Mouse (Mus musculus): Measurements from ENCODE around the gene Nxph4. TPM values are rescaled to one million over a fixed set of nuclear protein-coding genes. Genes with fewer than 3 reads are reported as not detected.

The Nxph4 gene
- polyA plus RNA-seq, 1 experiment from 2014 or later: 6.1 TPM

DNA sequence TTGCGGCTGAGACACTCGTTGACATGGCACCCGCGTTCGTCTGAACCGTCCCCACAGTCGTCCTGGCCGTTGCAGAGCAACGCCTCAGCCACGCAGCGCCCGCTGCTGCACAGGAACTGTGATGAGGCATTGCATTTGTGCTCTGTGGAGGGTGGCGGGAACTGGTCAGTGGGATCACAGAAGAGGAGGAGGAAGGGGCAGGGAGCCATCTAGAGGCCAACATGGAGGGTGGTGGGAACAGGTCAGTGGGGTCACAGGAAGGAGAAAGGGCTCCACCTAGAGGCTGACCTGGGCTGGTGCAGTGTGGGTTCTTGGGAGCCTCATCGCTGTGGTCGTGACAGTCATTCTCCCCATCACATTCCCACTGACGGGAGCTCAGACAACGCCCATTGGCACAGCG is 21.3 kb upstream of the Nxph4 start:
- H3K4me3 ChIP-seq (ENCODE audit: low read depth, low read length): no peak overlapping the region
- no peak for ATAC-seq (ENCODE audit: low read depth)

DNA sequence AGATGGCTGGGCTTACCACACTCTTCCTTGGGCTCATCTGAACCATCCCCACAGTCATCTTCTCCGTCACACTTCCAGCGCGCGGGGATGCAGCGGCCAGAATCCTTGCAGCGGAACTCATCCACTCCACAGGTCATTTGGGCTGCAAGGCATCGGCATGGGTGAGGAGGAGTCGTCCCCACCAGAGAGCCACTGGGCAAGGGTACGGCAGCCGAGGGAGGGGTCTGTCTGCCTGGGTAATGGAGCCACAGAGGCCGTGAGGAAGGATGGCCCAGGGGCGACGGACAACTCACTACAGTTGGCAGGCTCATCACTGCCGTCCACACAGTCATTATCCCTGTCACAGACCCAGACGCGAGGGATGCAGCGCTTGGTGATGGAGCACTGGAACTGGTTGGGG is 15.5 kb upstream of the Nxph4 start:
- ATAC-seq (ENCODE audit: low read depth): no peak
- Histone ChIP-seq H3K36me3 (ENCODE audit: control insufficient read depth, insufficient read depth, low read length) (peaks cover 100% of the 10 kb centered on the region), H3K9ac (ENCODE audit: low read depth, low read length) (no peak overlapping the region), H3K27ac (replicated peaks; ENCODE audit: low read depth, low read length) (no peak overlapping the region), H3K4me1 (ENCODE audit: control insufficient read depth, insufficient read depth, low read length) (no peaks in the 10 kb centered on the region), H3K4me2 (ENCODE audit: low read depth, low read length) (no peak overlapping the region), H3K9me3 (ENCODE audit: control insufficient read depth, low read length) (no peaks in the 10 kb centered on the region), H3K27me3 (replicated peaks; ENCODE audit: control insufficient read depth, insufficient read depth, low read length) (no peaks in the 10 kb centered on the region), H3K4me3 (ENCODE audit: low read depth, low read length) (no peak overlapping the region)
- 88% methylated on average over 17 of the region's 17 CpGs for WGBS
- DNase-seq (ENCODE audit: low spot score): no peak

More for the DNA sequence above, 21.3 kb upstream of the Nxph4 start:
- no peak for DNase-seq (ENCODE audit: low spot score)
- H3K27me3 ChIP-seq (replicated peaks; ENCODE audit: control insufficient read depth, insufficient read depth, low read length): no peaks in the 10 kb centered on the region
- H3K4me1 ChIP-seq (ENCODE audit: control insufficient read depth, insufficient read depth, low read length): no peaks in the 10 kb centered on the region
- no peak overlapping the region for H3K27ac ChIP-seq (replicated peaks; ENCODE audit: low read depth, low read length)
- peaks cover 100% of the 10 kb centered on the region for H3K36me3 ChIP-seq (ENCODE audit: control insufficient read depth, insufficient read depth, low read length)
- no peak overlapping the region for H3K4me2 ChIP-seq (ENCODE audit: low read depth, low read length)
- WGBS: 78% methylated on average over 18 of the region's 18 CpGs
- H3K9me3 ChIP-seq (ENCODE audit: control insufficient read depth, low read length): no peaks in the 10 kb centered on the region
- H3K9ac ChIP-seq (ENCODE audit: low read depth, low read length): no peak overlapping the region

DNA sequence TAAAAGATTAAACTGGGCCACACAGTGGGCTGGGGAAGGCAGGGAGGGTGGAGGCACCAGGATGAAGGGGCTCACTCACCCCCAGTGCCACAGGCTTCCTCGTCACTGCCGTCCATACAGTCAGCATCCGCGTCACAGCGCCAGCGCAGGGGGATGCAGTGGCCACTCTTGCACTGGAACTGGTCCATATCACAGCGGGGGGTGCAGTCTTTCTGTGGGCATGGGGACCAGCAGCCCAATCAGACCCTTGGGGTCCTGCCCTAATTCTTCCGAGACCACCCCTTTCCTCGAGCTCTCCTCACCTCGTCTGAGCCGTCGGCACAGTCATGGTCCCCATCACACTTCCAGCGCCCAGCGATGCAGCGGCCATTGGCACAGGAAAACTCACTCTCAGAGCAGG is 13.9 kb upstream of the Nxph4 start:
- WGBS: 95% methylated on average over 15 of the region's 15 CpGs
- ATAC-seq (ENCODE audit: low read depth) (no peak), DNase-seq (ENCODE audit: low spot score) (no peak)
- Histone ChIP-seq H3K36me3 (ENCODE audit: control insufficient read depth, insufficient read depth, low read length) (peaks cover 100% of the 10 kb centered on the region), H3K27ac (replicated peaks; ENCODE audit: low read depth, low read length) (no peak overlapping the region), H3K4me2 (ENCODE audit: low read depth, low read length) (no peak overlapping the region), H3K27me3 (replicated peaks; ENCODE audit: control insufficient read depth, insufficient read depth, low read length) (no peaks in the 10 kb centered on the region), H3K4me3 (ENCODE audit: low read depth, low read length) (no peak overlapping the region), H3K9me3 (ENCODE audit: control insufficient read depth, low read length) (no peaks in the 10 kb centered on the region), H3K4me1 (ENCODE audit: control insufficient read depth, insufficient read depth, low read length) (no peaks in the 10 kb centered on the region), H3K9ac (ENCODE audit: low read depth, low read length) (no peak overlapping the region)

DNA sequence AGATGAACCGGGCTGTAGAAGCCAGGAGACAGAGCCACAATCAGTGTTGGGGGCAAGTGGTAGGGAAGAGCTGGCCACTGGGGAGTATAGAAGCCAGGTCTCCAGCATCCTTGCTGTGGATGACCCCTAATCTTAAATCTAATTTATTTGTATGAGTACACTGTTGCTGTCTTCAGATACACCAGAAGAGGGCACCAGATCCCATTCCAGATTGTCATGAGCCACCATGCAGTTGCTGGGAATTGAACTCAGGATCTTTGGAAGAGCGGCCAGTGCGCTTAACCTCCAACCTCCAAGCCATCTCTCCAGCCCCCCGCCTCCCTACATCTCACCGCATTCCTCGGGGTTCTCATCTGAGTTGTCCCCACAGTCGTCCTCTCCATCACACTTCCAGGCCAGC is 12.1 kb upstream of the Nxph4 start:
- no peak overlapping the region for H3K4me3 ChIP-seq (ENCODE audit: low read depth, low read length)
- peaks cover 100% of the 10 kb centered on the region for H3K36me3 ChIP-seq (ENCODE audit: control insufficient read depth, insufficient read depth, low read length)
- ATAC-seq (ENCODE audit: low read depth): no peak
- DNase-seq (ENCODE audit: low spot score): no peak
- H3K27me3 ChIP-seq (replicated peaks; ENCODE audit: control insufficient read depth, insufficient read depth, low read length): no peaks in the 10 kb centered on the region
- H3K9ac ChIP-seq (ENCODE audit: low read depth, low read length): no peak overlapping the region
- H3K4me1 ChIP-seq (ENCODE audit: control insufficient read depth, insufficient read depth, low read length): no peaks in the 10 kb centered on the region
- no peak overlapping the region for H3K4me2 ChIP-seq (ENCODE audit: low read depth, low read length)
- no peaks in the 10 kb centered on the region for H3K9me3 ChIP-seq (ENCODE audit: control insufficient read depth, low read length)
- WGBS: 89% methylated on average over 7 of the region's 7 CpGs
- no peak overlapping the region for H3K27ac ChIP-seq (replicated peaks; ENCODE audit: low read depth, low read length)

DNA sequence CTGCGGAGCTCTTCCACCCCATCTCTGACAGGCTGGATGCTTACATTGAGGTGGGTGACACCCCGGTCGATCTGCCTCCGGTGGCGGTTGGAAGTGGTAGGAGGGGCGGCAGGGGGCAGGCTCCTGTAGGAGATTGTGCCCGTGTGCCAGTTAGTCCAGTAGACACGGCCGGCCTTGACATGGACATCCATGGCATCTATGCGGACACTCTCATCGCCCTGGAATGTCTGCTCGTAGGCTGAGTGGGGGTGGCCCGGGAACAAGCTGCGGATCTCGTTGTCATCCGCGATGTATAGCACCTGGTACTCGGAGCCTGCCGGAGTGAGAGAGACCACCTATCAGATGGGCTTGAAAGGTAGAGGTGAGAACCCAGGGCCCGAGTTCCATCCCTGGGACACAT is 10.0 kb upstream of the Nxph4 start:
- Histone ChIP-seq H3K27ac (replicated peaks; ENCODE audit: low read depth, low read length) (no peak overlapping the region), H3K9me3 (ENCODE audit: control insufficient read depth, low read length) (no peaks in the 10 kb centered on the region), H3K4me2 (ENCODE audit: low read depth, low read length) (no peak overlapping the region), H3K27me3 (replicated peaks; ENCODE audit: control insufficient read depth, insufficient read depth, low read length) (no peaks in the 10 kb centered on the region), H3K9ac (ENCODE audit: low read depth, low read length) (no peak overlapping the region), H3K4me3 (ENCODE audit: low read depth, low read length) (no peak overlapping the region), H3K4me1 (ENCODE audit: control insufficient read depth, insufficient read depth, low read length) (no peaks in the 10 kb centered on the region), H3K36me3 (ENCODE audit: control insufficient read depth, insufficient read depth, low read length) (peaks cover 100% of the 10 kb centered on the region)
- ATAC-seq (ENCODE audit: low read depth): no peak
- DNase-seq (ENCODE audit: low spot score): no peak
- WGBS: 94% methylated on average over 20 of the region's 20 CpGs

DNA sequence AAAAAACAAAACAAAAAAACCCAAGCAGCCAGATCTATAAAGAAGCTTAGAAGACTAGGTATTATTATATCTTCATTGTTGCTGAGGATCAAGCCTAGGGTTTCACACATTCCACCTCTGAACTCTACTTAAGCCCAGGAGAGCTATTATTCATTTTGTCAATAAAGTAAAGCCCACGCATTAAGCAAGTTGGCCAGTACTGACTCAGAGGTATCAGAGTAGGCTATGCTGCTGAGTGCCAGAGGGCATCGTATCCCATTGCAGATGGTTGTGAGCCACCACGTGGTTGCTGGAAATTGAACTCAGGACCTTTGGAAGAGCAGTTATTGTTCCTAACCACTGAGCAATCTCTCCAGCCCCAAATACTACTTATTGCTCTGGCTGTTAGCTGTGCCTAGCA is 9.6 kb upstream of the Nxph4 start:
- Histone ChIP-seq H3K9ac (ENCODE audit: low read depth, low read length) (no peak overlapping the region), H3K27me3 (replicated peaks; ENCODE audit: control insufficient read depth, insufficient read depth, low read length) (no peaks in the 10 kb centered on the region), H3K4me1 (ENCODE audit: control insufficient read depth, insufficient read depth, low read length) (no peaks in the 10 kb centered on the region), H3K36me3 (ENCODE audit: control insufficient read depth, insufficient read depth, low read length) (peaks cover 100% of the 10 kb centered on the region), H3K4me2 (ENCODE audit: low read depth, low read length) (no peak overlapping the region), H3K4me3 (ENCODE audit: low read depth, low read length) (no peak overlapping the region), H3K27ac (replicated peaks; ENCODE audit: low read depth, low read length) (no peak overlapping the region), H3K9me3 (ENCODE audit: control insufficient read depth, low read length) (no peaks in the 10 kb centered on the region)
- ATAC-seq (ENCODE audit: low read depth) (no peak), DNase-seq (ENCODE audit: low spot score) (no peak)
- 74% methylated on average over 3 of the region's 3 CpGs for WGBS

DNA sequence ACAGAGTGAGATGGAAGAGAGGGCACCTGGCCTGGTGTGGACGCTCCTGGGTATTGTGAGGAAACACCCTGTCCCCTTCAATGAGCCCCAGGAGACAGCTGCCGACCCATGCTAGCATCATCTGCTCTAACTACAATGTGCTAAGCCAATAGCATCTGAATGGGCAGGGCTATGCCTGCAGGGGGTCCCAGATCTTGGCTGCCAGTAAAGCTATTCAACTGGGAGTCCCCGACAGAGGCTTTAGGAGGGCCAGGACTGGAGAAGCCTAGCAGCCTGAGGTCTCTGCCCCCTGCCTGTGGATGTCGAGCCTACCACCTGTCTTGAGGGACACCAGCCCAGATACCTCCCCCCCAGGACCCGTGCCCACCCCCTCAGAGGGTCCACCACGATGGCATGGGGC is 8.4 kb upstream of the Nxph4 start:
- no peak for DNase-seq (ENCODE audit: low spot score)
- H3K4me1 ChIP-seq (ENCODE audit: control insufficient read depth, insufficient read depth, low read length): no peaks in the 10 kb centered on the region
- ATAC-seq (ENCODE audit: low read depth): no peak
- H3K27ac ChIP-seq (replicated peaks; ENCODE audit: low read depth, low read length): no peak overlapping the region
- no peak overlapping the region for H3K4me2 ChIP-seq (ENCODE audit: low read depth, low read length)
- 52% methylated on average over 5 of the region's 6 CpGs for WGBS
- H3K27me3 ChIP-seq (replicated peaks; ENCODE audit: control insufficient read depth, insufficient read depth, low read length): no peaks in the 10 kb centered on the region
- H3K9me3 ChIP-seq (ENCODE audit: control insufficient read depth, low read length): no peaks in the 10 kb centered on the region
- H3K36me3 ChIP-seq (ENCODE audit: control insufficient read depth, insufficient read depth, low read length): peaks cover 96% of the 10 kb centered on the region
- H3K9ac ChIP-seq (ENCODE audit: low read depth, low read length): no peak overlapping the region
- H3K4me3 ChIP-seq (ENCODE audit: low read depth, low read length): no peak overlapping the region

DNA sequence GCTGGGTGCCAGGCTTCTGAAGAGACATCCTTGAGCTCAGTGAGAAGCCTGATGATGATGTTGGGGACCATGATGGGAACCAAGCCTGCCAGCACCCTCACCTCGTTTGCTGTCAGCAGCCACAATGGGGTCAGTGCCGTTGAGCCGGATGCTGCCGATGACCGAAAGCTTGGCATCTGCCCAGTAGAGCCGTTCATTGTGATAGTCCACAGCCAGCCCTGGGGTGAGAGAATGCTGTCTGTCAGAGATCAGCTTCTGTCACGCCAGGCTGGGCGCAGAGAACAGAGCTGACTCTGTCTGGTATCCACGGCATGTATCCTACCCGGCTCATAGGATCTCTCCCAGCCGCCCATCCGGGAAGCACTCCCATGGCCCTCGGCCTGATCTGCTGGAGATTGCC is 7.7 kb upstream of the Nxph4 start:
- no peak overlapping the region for H3K9ac ChIP-seq (ENCODE audit: low read depth, low read length)
- H3K27ac ChIP-seq (replicated peaks; ENCODE audit: low read depth, low read length): no peak overlapping the region
- WGBS: 75% methylated on average over 13 of the region's 13 CpGs
- DNase-seq (ENCODE audit: low spot score): no peak
- no peak for ATAC-seq (ENCODE audit: low read depth)
- H3K4me1 ChIP-seq (ENCODE audit: control insufficient read depth, insufficient read depth, low read length): no peaks in the 10 kb centered on the region
- no peaks in the 10 kb centered on the region for H3K9me3 ChIP-seq (ENCODE audit: control insufficient read depth, low read length)
- H3K4me3 ChIP-seq (ENCODE audit: low read depth, low read length): no peak overlapping the region
- peaks cover 89% of the 10 kb centered on the region for H3K36me3 ChIP-seq (ENCODE audit: control insufficient read depth, insufficient read depth, low read length)
- H3K4me2 ChIP-seq (ENCODE audit: low read depth, low read length): no peak overlapping the region
- no peaks in the 10 kb centered on the region for H3K27me3 ChIP-seq (replicated peaks; ENCODE audit: control insufficient read depth, insufficient read depth, low read length)

DNA sequence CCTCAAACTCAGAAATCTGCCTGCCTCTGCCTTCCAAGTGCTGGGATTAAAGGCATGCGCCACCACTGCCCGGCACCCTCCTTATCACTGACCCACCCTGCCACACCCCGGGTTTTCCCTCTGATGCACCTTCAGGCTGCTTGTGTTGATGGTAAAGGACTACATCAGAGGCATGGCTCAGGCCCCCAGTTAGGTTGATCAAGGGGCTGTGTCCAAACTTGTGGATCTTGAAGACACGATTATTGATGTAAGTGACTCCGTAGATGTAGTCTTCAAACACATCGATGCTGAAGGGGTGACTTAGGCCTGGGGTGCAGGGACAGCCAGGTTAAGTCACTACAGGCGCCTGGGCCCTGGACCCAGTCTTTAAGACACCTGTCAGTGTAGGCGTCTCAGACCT is 7.2 kb upstream of the Nxph4 start:
- Histone ChIP-seq H3K9ac (ENCODE audit: low read depth, low read length) (no peak overlapping the region), H3K9me3 (ENCODE audit: control insufficient read depth, low read length) (no peaks in the 10 kb centered on the region), H3K4me3 (ENCODE audit: low read depth, low read length) (no peak overlapping the region), H3K27ac (replicated peaks; ENCODE audit: low read depth, low read length) (no peak overlapping the region), H3K4me1 (ENCODE audit: control insufficient read depth, insufficient read depth, low read length) (no peaks in the 10 kb centered on the region), H3K27me3 (replicated peaks; ENCODE audit: control insufficient read depth, insufficient read depth, low read length) (peaks cover 1% of the 10 kb centered on the region), H3K4me2 (ENCODE audit: low read depth, low read length) (no peak overlapping the region), H3K36me3 (ENCODE audit: control insufficient read depth, insufficient read depth, low read length) (peaks cover 84% of the 10 kb centered on the region)
- DNase-seq (ENCODE audit: low spot score): no peak
- WGBS: 93% methylated on average over 8 of the region's 8 CpGs
- no peak for ATAC-seq (ENCODE audit: low read depth)
